Mouse (Mus musculus) cerebellum, adult 18-20 months (tissue): ENCODE results near the gene Pccb.

Experiments
- DNase-seq, 2 experiments: peaks; one replicate each; pipeline ENCODE4 v3.0.0; 2021

Gene Pccb

DNA sequence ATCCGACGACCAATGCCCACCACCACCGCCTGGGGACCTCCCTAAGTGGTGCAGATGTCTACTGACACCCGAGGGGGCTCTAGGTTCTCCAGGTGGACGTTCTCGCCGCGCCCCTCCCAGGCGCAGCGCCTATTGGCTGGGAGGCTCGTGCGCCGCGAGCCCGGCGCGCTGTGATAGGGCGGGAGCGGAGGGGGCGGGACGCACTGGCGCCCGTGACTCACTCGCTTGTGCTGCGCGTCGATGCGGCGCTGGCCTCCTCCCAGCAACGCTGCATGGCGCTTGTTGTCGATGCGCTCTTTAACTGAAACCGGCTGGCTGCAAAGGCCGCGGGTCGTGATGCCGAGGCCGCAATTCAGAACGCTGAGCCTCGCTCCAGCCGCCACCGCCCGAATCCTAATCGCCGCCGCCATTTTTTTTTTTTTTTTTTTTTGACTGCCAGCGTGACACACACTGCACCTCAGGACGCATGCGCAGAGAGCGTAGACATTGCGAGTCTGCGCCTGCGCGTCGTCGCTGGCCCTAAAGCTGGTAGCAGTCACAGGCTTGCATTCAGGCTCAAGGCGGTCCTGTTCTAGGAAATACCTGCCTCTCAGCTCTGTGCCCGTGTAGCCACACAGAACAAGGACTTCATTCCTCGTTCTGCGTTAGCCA lies at the start of gene Pccb:
TSS of gene Pccb (minus strand) at position 451 of the 651 bp plus-strand sequence.
- DNase-seq = peak; percentile 95 to 98

- no peak for DNase-seq
Measured at GRCm38 (mm10) chr9:101083728-101084127, 49.0 kb upstream of the Pccb start.

- no peak for DNase-seq
Measured at GRCm38 (mm10) chr9:101080046-101080685, 45.5 kb upstream of the Pccb start.

GRCm38 (mm10) chr9:101078579-101078978 lies 43.9 kb upstream of the Pccb start:
- DNase-seq = no peak

DNA sequence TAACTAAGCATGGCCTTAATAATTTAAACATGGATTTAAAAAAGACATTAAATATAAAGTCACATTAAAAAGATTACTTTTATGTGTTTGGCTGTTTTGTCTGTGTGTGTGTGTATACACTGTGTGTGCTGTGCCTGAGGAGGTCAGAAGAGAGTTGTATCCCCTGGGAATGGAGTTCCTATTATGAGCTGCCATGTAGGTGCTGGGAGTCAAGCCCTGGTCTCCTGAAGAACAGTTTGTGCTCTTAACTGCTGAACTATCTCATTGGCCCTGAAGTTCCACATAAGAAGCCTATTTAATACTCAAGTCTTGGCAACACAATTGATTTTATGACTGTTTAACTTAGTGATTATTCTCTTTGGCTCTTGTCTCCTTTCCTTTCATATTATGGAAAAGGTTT lies 42.8 kb upstream of the Pccb start:
- DNase-seq = no peak

DNA sequence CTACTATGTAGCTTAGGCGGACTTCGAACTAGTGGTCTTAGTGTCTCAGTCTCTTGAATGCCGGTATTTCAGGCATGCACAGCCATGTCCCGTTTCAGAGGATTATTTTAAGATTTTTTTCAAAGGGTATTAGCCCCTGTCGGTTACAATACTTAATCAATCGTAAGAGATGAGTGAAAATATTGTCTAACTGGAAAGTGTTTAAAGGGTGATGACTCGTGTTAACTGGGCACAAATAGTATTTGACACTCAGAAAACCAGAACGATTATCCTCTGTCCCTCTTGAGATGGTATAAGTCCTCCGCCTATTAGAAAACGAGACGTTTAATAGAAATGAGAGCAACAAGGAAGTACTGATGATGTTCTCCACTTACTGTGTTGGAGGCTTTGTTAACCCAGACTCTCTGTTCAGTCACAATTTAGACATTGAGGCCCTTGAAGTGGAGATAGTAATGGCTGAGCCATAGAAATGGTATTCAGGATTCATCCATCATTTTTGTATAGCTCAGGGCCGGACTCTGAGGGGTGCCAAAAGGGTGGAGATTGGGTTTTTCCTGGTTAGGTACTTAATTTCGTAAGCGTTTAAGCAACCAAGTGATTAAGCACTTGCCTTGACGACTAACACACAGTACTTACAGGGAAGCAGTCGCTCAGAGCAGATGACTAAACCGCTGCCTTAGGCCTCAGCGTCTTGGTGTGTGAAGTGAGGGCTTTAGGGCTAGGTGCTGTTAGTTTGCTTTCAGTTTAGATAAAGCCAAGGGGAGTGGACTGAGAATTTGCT lies 41.6 kb upstream of the Pccb start:
- no peak for DNase-seq

DNA sequence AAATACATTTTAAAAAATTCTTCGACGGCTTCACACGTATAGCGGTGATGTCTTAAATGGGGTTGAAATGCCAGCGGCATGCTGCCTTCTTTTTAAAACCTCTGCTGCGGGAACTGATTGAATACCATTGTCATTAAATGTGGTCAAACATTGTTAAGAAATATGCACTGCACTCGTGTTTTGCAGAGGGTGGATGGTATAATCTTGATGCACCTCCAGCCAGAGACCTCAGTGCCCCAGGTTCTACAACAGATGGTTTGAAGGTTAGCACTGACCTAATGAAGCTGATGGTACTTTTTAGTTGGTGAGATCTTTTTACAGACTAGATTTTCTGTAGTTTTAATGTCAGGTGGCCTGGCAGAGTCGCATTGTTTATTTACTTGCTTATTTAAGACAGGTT lies 41.0 kb upstream of the Pccb start:
- DNase-seq = no peak

DNA sequence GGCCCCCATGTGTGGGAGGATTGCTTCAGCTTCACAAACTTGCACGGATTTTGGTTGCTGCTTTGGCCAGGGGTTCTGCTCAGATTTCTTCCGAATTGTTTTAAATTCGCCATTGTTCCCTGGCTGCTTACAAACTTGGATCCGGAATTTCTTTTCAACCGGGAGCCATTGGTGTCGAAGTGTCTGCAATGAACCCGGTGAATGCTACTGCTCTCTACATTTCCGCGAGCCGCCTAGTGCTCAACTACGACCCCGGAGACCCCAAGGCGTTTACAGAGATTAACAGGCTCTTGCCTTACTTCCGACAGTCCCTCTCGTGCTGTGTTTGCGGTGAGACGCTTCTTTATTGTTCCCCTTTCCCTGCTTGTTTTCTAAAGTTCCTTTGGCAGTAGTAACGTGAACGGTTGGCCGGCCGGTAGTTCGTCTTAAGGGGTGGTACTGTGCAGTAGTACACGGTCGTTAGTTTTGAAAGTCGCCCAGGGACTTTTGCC lies 40.4 kb upstream of the Pccb start:
- peak in 1 of 2 experiments; percentile 35 for DNase-seq

- DNase-seq = peak; percentile 83 to 89
Measured at GRCm38 (mm10) chr9:101074332-101075021, 39.8 kb upstream of the Pccb start.

DNA sequence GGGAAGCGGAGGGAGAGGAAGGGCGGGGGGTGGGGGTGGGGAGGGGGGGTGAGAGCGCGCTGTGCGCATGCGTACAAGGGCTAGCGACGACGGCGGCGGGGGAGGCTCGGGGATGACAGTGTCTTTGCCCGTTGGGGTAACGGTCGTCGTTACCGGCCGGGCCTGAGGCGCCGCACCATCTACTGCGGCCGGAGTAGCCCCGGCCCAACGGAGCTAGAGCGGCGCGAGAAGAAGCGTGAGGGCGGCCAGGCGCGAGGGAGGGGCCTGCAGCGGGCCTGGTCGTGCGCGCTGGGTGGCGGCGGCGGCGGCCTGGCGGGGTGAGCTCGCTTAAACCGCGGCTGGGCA lies 39.3 kb upstream of the Pccb start, which contains the start of gene Msl2:
TSS of gene Msl2 (plus strand) at position 115 of the 345 bp plus-strand sequence.
- DNase-seq = no peak

- peak; percentile 99 for DNase-seq
Measured at GRCm38 (mm10) chr9:101073041-101073986, 38.6 kb upstream of the Pccb start.

DNA sequence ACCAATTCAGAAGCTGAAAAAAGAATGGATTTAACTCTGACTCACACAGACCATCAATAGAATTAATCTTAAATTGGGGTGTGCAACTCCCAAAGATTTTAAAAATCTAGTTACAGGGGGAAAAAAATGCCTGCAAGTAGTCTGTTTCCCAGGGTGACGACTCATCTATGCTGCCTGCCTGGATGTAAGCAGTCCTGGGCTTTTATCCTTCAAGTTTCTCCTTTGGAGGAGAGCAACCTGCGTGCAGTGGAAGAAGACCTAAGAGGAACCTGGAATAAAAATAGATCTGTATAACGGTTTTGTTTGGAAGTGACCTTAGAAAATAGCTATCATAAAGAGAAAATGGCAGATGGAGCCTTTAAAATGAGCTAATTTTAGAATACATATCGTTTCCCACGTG lies 37.8 kb upstream of the Pccb start:
- DNase-seq = no peak

DNA sequence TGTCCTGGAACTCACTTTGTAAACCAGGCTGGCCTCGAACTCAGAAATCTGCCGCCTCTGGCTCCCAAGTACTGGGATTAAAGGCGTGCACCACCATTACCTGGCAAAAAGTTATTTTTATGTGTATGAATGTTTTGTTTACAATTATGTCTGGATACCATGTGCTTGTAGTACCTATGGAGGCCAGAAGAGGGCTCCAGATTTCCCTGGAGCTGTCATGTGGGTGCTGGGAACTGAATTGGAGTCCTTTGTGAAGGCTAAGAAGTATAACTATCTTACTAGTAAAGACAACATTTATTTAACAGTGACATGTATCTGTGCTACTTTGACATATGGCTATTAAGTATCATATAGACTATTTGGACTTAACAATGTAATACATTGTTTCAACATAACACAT lies 35.1 kb upstream of the Pccb start:
- DNase-seq = no peak

- DNase-seq = no peak
Measured at GRCm38 (mm10) chr9:101065076-101065602, 30.4 kb upstream of the Pccb start.

- DNase-seq = no peak
Measured at GRCm38 (mm10) chr9:101062253-101062780, 27.6 kb upstream of the Pccb start.

GRCm38 (mm10) chr9:101061035-101061434 lies 26.3 kb upstream of the Pccb start:
- no peak for DNase-seq

GRCm38 (mm10) chr9:101057156-101057555 lies 22.5 kb upstream of the Pccb start:
- no peak for DNase-seq

DNA sequence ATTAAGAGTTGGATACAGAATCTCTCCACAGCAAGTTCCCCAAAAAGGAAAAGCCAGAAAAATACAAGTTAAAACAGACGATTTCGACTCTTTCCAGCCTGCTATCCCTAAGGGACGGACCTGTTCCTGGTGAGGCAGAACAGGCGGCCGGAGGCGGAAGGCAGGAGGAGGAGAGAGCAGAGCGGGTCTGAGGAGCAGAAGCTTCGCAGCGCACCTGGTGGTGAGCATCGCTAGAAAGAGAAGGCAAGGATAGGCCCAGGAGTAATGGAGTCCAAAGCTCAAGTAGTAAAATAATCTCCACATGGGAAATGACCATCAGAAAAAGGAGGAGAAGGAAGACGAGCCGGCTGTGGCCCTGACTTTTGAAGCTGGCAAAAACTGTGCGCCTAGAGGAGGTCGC lies 18.6 kb upstream of the Pccb start:
- no peak for DNase-seq

- no peak for DNase-seq
Measured at GRCm38 (mm10) chr9:101052691-101053090, 18.0 kb upstream of the Pccb start.

GRCm38 (mm10) chr9:101052007-101052406 lies 17.3 kb upstream of the Pccb start:
- DNase-seq = no peak

DNA sequence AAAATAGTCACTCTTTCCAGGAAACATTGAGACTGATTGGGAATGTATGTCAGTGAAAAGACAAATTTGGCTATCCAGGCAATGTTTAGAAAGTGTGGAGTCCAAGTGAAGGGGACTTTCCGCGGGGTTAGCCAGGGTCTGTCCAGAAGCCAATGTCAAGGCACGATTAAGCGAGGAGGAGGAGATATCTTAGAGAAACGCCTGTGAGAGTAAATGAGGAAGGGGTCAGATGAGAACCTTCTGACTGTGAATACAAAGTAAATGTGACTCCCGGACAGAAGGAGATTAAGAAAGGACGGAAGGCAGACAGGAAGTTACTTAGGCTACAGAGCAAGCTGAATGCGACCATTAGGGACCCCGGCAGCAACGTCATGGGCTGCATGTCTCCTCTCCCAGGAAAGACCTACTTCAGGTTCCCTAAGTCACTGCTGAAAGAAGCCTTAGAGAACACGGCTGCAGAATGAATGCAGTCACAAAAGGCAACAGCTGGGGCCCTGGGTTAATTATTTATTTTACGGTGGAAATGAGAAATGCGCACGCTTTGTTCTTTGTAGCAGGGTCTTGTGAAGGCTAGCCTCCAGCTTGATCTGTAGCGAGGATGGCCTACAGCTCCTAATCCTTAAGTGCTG lies 11.1 kb upstream of the Pccb start:
- DNase-seq = no peak
